Mouse (Mus musculus) ES-E14 (cell line): ENCODE measurements around the gene Xkr8.

Source experiments
- CHD2 ChIP-seq: IDR thresholded peaks from 2 replicates; pipeline ENCODE4 v1.6.1; 2014; ENCODE audit warnings: mild to moderate bottlenecking, low read depth, low read length, inconsistent platforms
- HCFC1 ChIP-seq: IDR thresholded peaks from 2 replicates; pipeline ENCODE4 v1.6.1; 2012; ENCODE audit warnings: low read length, inconsistent platforms, borderline replicate concordance; ENCODE audit not compliant: insufficient read depth
- MAFK ChIP-seq: IDR thresholded peaks from 2 replicates; pipeline ENCODE4 v1.6.1; 2014; ENCODE audit warnings: mild to moderate bottlenecking, low read depth, low read length, inconsistent platforms; ENCODE audit not compliant: insufficient read depth
- ZC3H11A ChIP-seq: IDR thresholded peaks from 2 replicates; pipeline ENCODE4 v1.6.1; 2012; ENCODE audit warnings: low read depth, mild to moderate bottlenecking, inconsistent platforms, low read length, borderline replicate concordance

DNA sequence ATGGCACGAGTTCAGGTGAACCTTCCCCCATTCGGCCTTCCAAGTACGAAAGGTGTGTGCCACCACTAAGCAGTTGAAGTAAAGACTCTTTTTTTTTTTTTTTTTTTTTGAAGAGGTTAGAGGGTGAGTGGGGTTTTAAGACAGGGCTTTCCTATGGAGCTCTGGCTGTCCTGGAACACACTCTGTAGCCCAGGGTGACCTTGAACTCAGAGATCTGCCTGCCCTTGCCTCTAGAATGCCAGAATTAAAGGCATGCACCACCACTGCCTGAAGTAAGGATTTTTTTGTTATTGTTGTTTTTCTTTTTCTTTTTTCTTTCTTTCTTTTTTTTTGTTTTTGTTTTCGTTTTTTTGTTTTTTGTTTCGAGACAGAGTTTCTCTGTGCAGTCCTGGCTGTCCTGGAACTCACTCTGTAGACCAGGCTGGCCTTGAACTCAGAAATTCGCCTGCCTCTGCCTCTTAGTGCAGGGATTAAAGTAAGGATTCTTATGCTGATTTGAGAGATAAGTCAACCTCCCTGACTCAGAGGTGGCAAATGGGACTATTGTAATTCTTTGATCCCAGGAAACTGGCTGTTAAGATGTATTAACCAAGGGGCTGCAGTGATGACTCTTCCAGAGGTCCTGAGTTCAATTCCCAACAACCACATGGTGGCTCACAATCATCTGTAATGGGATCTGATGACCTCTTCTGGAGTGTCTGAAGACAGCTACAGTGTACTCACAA, 17.1 kb upstream of the Xkr8 start:
- TF ChIP-seq HCFC1 (no peak), MAFK (no peak), ZC3H11A (no peak), CHD2 (no peak)
